Mouse (Mus musculus) testis, adult 2 months (tissue): ENCODE measurements at regions not wholly inside any gene's neighbourhood (a gene's known extent, or its start where the extent isn't known, plus 50 kb on each side); places are given as distances from the start of the nearest gene placed in this dataset.

Source experiments
- CTCF ChIP-seq: fragments of 200-500 bp; IDR thresholded peaks from 2 replicates; pipeline ENCODE4 v1.5.1; 2012; ENCODE audit warnings: low read depth, mild to moderate bottlenecking, inconsistent platforms, low read length, moderate library complexity; ENCODE audit not compliant: control insufficient read depth, insufficient read depth, insufficient replicate concordance
- POLR2A ChIP-seq: fragments of 200-500 bp; IDR thresholded peaks from 2 replicates; pipeline ENCODE4 v1.6.1; 2012; ENCODE audit warnings: low read depth, mild to moderate bottlenecking, inconsistent platforms, low read length, moderate library complexity; ENCODE audit not compliant: control insufficient read depth

- TF ChIP-seq CTCF (no peak), POLR2A (no peak)
Measured at GRCm38 (mm10) chr1:105430712-105431111, 74.2 kb upstream of the Rnf152 start.
